Mouse (Mus musculus) heart, postnatal 4 days (tissue): ENCODE data around the gene Gm21477. TPM values are rescaled to one million over a fixed set of nuclear protein-coding genes. Genes with fewer than 3 reads are reported as not detected.
"Not testable (repeated sequence)": the region's sequence is repeated elsewhere in the genome, so short reads cannot be mapped to it uniquely, and the experiment has no call there.

Source experiments
- DNase-seq: peaks from one replicate; pipeline ENCODE4 v3.0.0; 2021
- total RNA-seq, 2 experiments: library from RNA; stranded (reverse); gene quantifications; 2 replicates each; pipeline ENCODE4 v1.2.3; 2021

Gene Gm21477
- not detected for total RNA-seq

- DNase-seq = not testable (repeated sequence)
These were observed at the start of gene Gm21477 for GRCm38 (mm10) chrY:87116521-87116920. Gene Gm21477 (plus strand): TSS chrY:87116821.
